Mouse (Mus musculus) liver, postnatal 0 days (tissue): Measurements from ENCODE around the gene Fbxo31. TPM values are rescaled to one million over a fixed set of nuclear protein-coding genes. Genes with fewer than 3 reads are reported as not detected.

Source experiments
- ATAC-seq: fragments of 200-750 bp; cut with Nextera tagmentation; 2 replicates; pipeline ENCODE4 v1.8.0; 2017; ENCODE audit warnings: mild to moderate bottlenecking, moderate library complexity
- DNase-seq: peaks from one replicate; pipeline ENCODE4 v3.0.0-alpha.2; 2016
- H3K27ac ChIP-seq: fragments of 300-500 bp; sonication (generic); 2 replicates; pipeline ENCODE4 v1.5.1; 2014; ENCODE audit warnings: antibody characterized with exemption, moderate library complexity, mild to moderate bottlenecking, low read depth
- H3K27me3 ChIP-seq: fragments of 300-500 bp; sonication (generic); 2 replicates; pipeline ENCODE4 v1.6.1; 2014; ENCODE audit warnings: low read length, control low read depth, mixed read lengths; ENCODE audit not compliant: insufficient read depth
- H3K36me3 ChIP-seq: fragments of 300-500 bp; sonication (generic); replicated peaks from 2 replicates; pipeline ENCODE4 v1.6.1; 2014; ENCODE audit warnings: mild to moderate bottlenecking, control low read depth, low read length, moderate library complexity, mixed read lengths; ENCODE audit not compliant: insufficient read depth
- H3K4me1 ChIP-seq: fragments of 300-500 bp; sonication (generic); 2 replicates; pipeline ENCODE4 v1.6.1; 2014; ENCODE audit warnings: antibody characterized with exemption, mild to moderate bottlenecking, control low read depth; ENCODE audit not compliant: insufficient read depth
- H3K4me2 ChIP-seq: fragments of 300-500 bp; sonication (generic); 2 replicates; pipeline ENCODE4 v1.6.1; 2014; ENCODE audit warnings: low read depth, mild to moderate bottlenecking, low read length, moderate library complexity, mixed read lengths
- H3K4me3 ChIP-seq: fragments of 300-500 bp; sonication (generic); 2 replicates; pipeline ENCODE4 v1.5.1; 2014; ENCODE audit warnings: low read depth, low read length
- H3K9ac ChIP-seq: fragments of 300-500 bp; sonication (generic); replicated peaks from 2 replicates; pipeline ENCODE4 v1.6.1; 2014; ENCODE audit warnings: mild to moderate bottlenecking, moderate library complexity
- H3K9me3 ChIP-seq: fragments of 300-500 bp; sonication (generic); 2 replicates; pipeline ENCODE4 v1.6.1; 2016; ENCODE audit warnings: mild to moderate bottlenecking, control low read depth, low read length, mixed read lengths
- CTCF ChIP-seq: sonication (generic); IDR thresholded peaks from 2 replicates; pipeline ENCODE4 v1.5.1; 2016; ENCODE audit warnings: antibody characterized with exemption, low read depth
- EP300 ChIP-seq: IDR thresholded peaks from 2 replicates; pipeline ENCODE4 v1.6.1; 2016; ENCODE audit warnings: antibody characterized with exemption, low read depth, mild to moderate bottlenecking
- WGBS: fragments of 180-500 bp; shearing (Covaris S2); extraction: QIAGEN DNeasy Blood & Tissue Kit; methylation state at CpG from one replicate; pipeline ENCODE4 v1.1.7; 2014; ENCODE audit not compliant: insufficient replicate concordance; 5-methylcytosine and 5-hydroxymethylcytosine counted together
- polyA plus RNA-seq: library from polyadenylated mRNA; unstranded; fragments of >200 nt; fragmentation: Nextera tagmentation; extraction: Ambion mirVana; gene quantifications from 2 replicates; pipeline ENCODE4 v1.2.1, GENCODE M21; 2015

Fbxo31 gene
- polyA plus RNA-seq, 1 experiment from 2014 or later = 13.9 TPM

DNA sequence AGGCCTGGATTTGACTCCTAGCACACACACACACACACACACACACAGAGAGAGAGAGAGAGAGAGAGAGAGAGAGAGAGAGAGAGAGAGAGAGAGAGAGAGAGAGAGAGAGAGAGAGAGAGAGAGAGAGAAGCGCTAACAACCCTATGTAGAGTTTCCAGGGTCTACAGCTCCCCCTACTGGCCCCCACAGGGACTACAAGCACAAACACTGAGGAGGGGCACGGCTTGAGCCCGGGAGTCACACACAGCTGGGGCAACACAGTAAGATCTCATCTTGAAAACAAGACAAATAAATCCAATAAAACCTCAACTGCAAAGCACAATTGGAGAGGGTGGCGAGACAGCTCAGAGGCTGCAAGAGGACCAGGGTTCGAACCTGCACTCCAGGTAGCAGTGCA is 46.2 kb downstream of the Fbxo31 start:
- no peaks in the 10 kb centered on the region for H3K36me3 ChIP-seq
- H3K9ac ChIP-seq = no peak overlapping the region
- H3K27ac ChIP-seq = no peak overlapping the region
- WGBS = 47% methylated on average over 5 of the region's 5 CpGs
- H3K9me3 ChIP-seq = no peaks in the 10 kb centered on the region
- no peak overlapping the region for H3K4me3 ChIP-seq
- no peaks in the 10 kb centered on the region for H3K4me1 ChIP-seq
- TF ChIP-seq EP300 (no peak), CTCF (peak; percentile 69)
- H3K4me2 ChIP-seq = no peak overlapping the region
- no peak for DNase-seq
- no peak for ATAC-seq
- H3K27me3 ChIP-seq = no peaks in the 10 kb centered on the region

DNA sequence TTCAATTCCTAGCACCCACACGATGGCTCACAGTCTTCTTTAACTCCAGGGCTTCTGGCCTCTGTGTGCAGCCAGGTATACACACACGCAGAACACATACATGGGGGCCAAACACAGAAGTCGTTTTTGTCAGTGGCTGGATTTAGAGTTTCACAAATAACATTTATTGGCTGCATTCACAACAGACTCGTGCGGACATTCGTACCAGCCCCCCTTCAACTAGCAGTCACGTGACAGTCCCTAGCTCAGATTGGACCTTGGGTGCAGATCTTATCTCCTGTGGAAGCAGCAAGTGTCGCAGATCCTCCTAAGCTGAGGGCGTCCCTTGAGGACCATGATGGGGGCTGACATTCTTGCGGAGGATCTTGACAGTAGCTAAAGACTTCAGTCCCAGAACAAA is 48.0 kb downstream of the Fbxo31 start:
- Histone ChIP-seq H3K4me2 (no peak overlapping the region), H3K9ac (no peak overlapping the region), H3K4me3 (no peak overlapping the region), H3K27ac (no peak overlapping the region), H3K36me3 (no peaks in the 10 kb centered on the region), H3K9me3 (no peaks in the 10 kb centered on the region), H3K27me3 (no peaks in the 10 kb centered on the region), H3K4me1 (no peaks in the 10 kb centered on the region)
- ATAC-seq (no peak), DNase-seq (no peak)
- TF ChIP-seq CTCF (no peak), EP300 (no peak)
- 61% methylated on average over 10 of the region's 10 CpGs for WGBS

DNA sequence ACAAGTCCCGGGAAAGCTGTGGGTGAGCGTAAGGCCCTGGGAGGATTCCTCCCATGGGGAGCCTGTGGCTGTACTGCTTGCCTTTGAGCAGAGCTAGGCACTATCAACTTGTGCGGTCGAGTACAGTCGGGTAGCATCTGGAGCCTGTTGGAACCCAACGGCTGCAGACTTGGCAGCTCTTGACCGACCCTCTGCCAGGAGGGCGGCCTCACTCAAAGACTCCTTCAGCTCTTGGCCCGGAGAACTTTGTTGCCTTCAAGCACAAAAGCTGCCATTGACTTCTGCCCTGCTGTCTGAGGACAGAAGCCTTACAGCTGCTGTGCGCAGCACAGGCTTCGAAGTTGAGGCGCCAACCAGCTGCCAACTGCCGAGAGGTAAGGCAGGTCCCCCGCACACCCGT is 49.8 kb downstream of the Fbxo31 start:
- TF ChIP-seq CTCF (no peak), EP300 (no peak)
- WGBS = 88% methylated on average over 15 of the region's 15 CpGs
- no peaks in the 10 kb centered on the region for H3K9me3 ChIP-seq
- no peaks in the 10 kb centered on the region for H3K27me3 ChIP-seq
- H3K27ac ChIP-seq = no peak overlapping the region
- ATAC-seq = no peak
- H3K4me2 ChIP-seq = no peak overlapping the region
- no peaks in the 10 kb centered on the region for H3K36me3 ChIP-seq
- H3K4me1 ChIP-seq = no peaks in the 10 kb centered on the region
- no peak overlapping the region for H3K4me3 ChIP-seq
- H3K9ac ChIP-seq = no peak overlapping the region
- DNase-seq = no peak

DNA sequence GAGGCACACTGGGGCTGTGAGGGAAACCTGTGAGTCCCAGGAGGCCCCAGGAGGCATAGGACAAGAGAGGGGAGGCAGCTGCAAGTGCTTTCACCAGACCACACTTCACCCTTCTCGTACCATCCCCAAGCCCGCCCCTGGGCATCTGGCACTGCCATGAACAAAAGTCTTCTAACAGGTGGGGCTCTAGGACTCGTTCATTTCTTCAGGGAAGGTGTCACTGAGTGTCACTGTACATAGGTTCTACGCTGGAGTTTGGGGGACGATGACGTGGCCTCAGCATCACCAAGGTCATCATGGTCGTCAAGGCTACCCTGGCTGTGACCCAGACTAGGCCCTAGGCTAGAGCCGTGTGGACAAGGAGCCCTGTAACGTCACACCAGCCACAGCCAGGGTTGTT is 50.9 kb downstream of the Fbxo31 start:
- H3K27me3 ChIP-seq = no peaks in the 10 kb centered on the region
- TF ChIP-seq CTCF (no peak), EP300 (no peak)
- H3K36me3 ChIP-seq = no peaks in the 10 kb centered on the region
- DNase-seq (no peak), ATAC-seq (no peak)
- H3K4me2 ChIP-seq = no peak overlapping the region
- H3K27ac ChIP-seq = no peak overlapping the region
- 70% methylated on average over 9 of the region's 9 CpGs for WGBS
- no peaks in the 10 kb centered on the region for H3K4me1 ChIP-seq
- no peaks in the 10 kb centered on the region for H3K9me3 ChIP-seq
- no peak overlapping the region for H3K4me3 ChIP-seq
- H3K9ac ChIP-seq = no peak overlapping the region

DNA sequence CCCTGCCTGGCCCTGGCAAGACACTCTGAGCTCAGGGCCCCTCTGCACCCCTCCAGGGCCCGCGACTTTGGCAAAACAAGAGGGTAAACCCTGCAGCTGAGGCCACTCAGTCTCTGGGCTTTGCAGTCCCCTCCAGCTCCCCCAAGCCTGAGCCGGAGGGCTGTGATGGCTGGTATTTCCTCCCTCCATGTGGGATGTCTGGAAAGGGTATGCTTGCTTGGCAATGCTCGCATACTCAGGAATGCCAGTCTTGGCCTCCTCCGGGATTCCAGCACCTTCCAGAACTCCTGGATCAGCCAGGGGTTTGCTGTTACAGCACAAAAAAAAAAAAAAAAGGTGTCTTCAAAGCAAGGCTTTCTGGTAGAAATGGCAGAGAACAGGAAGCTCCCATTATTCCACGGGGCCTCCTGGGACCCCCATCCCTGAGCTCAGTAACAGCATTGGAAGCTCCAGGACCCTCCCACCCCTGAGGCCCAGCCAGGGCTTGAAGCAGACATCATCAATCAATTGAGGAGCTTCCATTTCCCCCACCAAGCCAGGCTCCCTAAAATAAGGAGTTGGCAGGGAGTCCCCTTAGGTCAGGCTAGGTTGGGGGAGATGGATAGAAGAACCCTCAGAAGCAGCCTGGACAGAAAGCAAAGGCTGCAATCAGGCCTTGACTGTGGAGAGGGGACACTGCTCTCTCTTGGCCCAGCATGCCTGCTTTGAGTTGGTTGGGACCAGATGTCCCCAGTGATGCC is 51.6 kb downstream of the Fbxo31 start:
- Histone ChIP-seq H3K9ac (no peak overlapping the region), H3K4me3 (no peak overlapping the region), H3K27ac (no peak overlapping the region), H3K27me3 (no peaks in the 10 kb centered on the region), H3K9me3 (no peaks in the 10 kb centered on the region), H3K4me1 (no peaks in the 10 kb centered on the region), H3K4me2 (no peak overlapping the region), H3K36me3 (no peaks in the 10 kb centered on the region)
- DNase-seq (no peak), ATAC-seq (no peak)
- no peak for TF ChIP-seq CTCF
- TF ChIP-seq EP300 = no peak
- 60% methylated on average over 6 of the region's 6 CpGs for WGBS

DNA sequence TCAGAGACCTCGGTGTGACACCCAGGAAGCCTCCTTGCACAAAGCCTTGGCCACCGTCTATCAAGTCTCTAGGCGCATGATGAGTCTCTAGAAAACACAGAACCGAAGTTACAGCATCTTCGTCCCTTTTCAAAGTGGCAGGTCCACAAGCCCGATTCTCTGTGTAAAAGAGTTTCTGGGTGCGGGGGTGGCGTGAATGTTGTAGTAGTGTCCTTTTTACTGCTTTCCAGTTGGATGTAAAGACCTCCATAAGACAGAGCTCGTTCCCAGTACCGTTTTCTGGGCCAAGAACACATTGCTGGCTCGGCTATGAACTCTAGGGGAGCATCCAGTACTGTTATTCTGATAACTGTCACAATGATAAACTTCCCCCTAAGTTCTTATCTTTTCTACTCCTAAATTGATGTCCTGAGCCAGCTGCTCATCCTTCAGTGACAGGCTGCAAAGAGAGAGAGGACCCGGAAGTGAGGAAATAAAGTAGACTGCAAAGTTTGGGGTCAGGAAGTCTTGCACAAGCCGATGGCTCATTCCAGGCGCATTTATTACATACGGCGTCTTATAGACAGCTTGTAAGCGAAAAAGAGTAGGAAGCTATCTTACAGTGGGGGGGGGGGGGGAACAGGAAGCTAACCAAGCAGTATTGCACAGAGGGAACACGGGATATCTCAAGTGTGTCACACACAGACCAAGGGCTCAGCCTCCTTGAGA is 53.3 kb downstream of the Fbxo31 start:
- 49% methylated on average over 18 of the region's 18 CpGs for WGBS
- no peak overlapping the region for H3K9ac ChIP-seq
- no peak overlapping the region for H3K4me2 ChIP-seq
- H3K27me3 ChIP-seq = no peaks in the 10 kb centered on the region
- no peaks in the 10 kb centered on the region for H3K4me1 ChIP-seq
- H3K27ac ChIP-seq = no peak overlapping the region
- no peaks in the 10 kb centered on the region for H3K36me3 ChIP-seq
- no peak for TF ChIP-seq CTCF
- no peak for TF ChIP-seq EP300
- no peak overlapping the region for H3K4me3 ChIP-seq
- H3K9me3 ChIP-seq = no peaks in the 10 kb centered on the region
- ATAC-seq = no peak
- no peak for DNase-seq
